Mouse (Mus musculus) gastrocnemius, adult 2 months (tissue): ENCODE data around the gene Cfap58. TPM values are rescaled to one million over a fixed set of nuclear protein-coding genes. Genes with fewer than 3 reads are reported as not detected.

Experiments
- DNase-seq: peaks from one replicate; pipeline ENCODE4 v3.0.0; 2022
- H3K27ac ChIP-seq: fragments of 200-600 bp; 2 replicates; pipeline ENCODE4 v1.8.1; 2022; ENCODE audit warnings: mild to moderate bottlenecking
- H3K4me3 ChIP-seq: fragments of 200-600 bp; 2 replicates; pipeline ENCODE4 v1.8.1; 2022; ENCODE audit warnings: mild to moderate bottlenecking, moderate library complexity
- CTCF ChIP-seq: fragments of 200-600 bp; IDR thresholded peaks from 2 replicates; pipeline ENCODE4 v1.8.1; 2022; ENCODE audit warnings: antibody characterized with exemption, mild to moderate bottlenecking, moderate library complexity
- intact Hi-C: fragments of 180-260 bp; cut with DNase I; formaldehyde crosslinking; loops from one replicate; pipeline ENCODE4 v1.15.1; 2025
- total RNA-seq, 2 experiments: library from RNA; stranded (reverse); gene quantifications; 2 replicates each; pipeline ENCODE4 v1.2.3; 2021

Cfap58 gene
- total RNA-seq, 2 experiments from 2014 or later: not detected

DNA sequence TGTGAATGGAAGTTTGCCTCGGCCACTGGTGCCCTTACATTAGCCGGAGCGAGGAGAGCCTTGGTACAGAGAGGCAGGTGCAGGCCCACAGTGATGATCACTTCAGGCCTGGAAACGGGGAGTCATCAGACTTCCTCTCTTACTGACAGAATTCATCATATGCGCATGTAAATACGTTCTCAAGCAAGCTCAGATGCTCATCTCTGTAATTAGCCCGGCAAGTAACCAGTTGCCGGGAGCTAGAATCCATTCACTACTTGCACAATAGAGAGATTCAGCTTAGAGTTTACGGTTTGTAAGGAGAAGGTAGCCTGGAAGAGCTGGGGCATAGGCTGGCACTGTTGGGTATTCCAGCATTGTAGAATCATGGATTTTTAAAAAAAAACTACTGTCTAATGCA is 15.7 kb downstream of the Cfap58 start:
- DNase-seq: no peak
- intact Hi-C loops: no loop called here
- H3K4me3 ChIP-seq: no peak overlapping the region
- no peak for TF ChIP-seq CTCF
- no peak overlapping the region for H3K27ac ChIP-seq

DNA sequence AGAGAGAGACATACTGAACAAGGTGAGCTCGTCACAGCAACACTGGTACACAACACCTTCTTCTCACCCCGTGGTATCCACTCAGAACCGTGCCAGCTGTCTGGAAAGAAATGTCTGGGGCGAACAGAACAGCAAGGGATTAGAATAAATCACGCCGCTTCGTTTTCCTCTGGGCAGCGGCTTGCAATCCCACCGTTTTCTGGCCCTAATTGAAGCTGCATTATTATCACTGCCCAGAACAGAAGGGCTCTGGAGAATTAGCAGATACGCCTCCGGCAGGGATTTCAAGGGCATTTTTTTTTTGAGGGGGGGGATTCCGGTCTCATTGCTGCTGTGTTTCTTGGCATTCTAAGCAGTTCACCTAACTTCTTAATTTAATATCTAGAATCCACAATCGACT is 20.7 kb downstream of the Cfap58 start:
- DNase-seq: no peak
- intact Hi-C loops: no loop called here
- TF ChIP-seq CTCF: no peak
- Histone ChIP-seq H3K27ac (no peak overlapping the region), H3K4me3 (no peak overlapping the region)

DNA sequence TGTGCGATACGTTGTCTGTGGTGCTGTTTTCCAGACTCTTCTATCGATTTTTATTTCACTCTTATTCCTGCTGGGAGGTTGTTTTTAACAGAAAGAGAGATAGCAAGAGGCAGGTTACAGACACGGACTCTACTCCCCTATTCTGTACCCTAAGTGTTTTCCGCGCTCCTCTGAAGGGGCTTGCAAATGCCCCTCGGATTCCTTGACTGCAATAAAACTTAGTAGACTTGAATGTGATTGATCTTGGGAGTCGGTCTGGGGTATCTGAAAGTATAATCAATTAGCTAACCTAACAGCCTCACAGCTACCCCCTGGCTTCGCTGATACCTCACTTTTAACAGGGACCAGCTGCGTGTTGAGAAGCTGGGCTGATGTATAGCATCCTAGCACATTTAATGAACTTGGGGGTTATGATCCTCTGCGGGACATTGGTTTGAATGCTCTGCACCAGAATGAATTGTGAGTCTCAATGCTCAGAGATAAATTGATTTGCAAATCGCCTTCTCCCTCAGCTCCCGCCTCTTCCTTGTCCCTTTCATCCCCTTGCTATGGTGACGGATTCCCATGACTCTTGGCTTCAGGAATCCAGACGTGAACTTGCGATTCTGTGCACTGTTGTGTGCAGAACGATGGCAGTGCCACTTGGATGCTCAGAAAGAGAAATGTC is 31.7 kb downstream of the Cfap58 start:
- no peak for DNase-seq
- intact Hi-C loops: no loop called here
- no peak for TF ChIP-seq CTCF
- no peak overlapping the region for H3K4me3 ChIP-seq
- no peak overlapping the region for H3K27ac ChIP-seq

DNA sequence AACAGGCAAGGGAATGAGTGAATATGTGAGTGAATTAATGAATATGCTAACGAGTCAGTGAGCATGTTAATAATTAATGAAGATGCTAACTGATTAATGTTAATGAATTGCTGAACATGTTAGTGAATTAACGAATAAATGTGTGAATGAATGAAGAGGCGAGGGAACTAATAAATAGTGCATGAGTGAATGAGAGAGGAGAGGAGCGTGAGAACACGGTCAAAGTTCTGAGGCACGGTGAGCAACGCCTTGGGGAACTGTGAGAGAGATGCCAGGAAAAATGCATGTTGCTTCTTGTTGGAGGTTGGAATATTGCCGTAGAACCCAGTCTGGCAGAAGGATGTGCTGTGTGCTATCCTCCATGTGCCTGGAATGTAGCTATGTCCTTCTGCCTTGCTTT is 33.6 kb downstream of the Cfap58 start:
- no peak overlapping the region for H3K4me3 ChIP-seq
- no peak overlapping the region for H3K27ac ChIP-seq
- no peak for DNase-seq
- intact Hi-C loops: no loop called here
- no peak for TF ChIP-seq CTCF

DNA sequence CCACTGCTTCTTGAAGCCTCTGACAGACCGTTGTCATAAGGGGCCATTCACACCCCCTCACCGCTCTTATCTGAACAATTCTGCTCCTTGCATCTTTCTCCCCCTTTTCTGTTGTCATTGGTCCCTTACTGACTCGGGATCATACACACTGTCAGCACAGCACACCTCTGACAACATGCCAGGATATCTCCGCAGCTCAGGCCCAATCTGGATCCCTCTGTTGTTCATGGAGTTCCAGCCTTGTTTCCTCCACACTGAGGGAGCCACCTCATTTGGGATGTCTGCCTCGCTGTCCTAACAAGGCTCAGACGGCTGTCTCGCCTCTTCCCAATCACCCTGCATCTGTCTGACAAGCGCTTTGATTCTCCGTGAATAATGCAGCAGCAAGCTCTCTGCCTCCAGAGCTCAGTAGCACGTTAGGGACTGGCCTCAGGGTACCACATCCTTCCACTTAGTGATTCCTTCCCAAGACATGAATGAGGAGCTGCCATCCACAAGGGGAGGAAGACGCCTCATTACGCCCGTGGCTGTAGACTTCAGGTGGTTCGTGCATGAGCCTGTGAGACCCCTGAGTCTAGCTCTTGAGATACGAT is 40.7 kb downstream of the Cfap58 start:
- no peak for DNase-seq
- Histone ChIP-seq H3K4me3 (no peak overlapping the region), H3K27ac (no peak overlapping the region)
- no peak for TF ChIP-seq CTCF
- intact Hi-C loops: no loop called here

DNA sequence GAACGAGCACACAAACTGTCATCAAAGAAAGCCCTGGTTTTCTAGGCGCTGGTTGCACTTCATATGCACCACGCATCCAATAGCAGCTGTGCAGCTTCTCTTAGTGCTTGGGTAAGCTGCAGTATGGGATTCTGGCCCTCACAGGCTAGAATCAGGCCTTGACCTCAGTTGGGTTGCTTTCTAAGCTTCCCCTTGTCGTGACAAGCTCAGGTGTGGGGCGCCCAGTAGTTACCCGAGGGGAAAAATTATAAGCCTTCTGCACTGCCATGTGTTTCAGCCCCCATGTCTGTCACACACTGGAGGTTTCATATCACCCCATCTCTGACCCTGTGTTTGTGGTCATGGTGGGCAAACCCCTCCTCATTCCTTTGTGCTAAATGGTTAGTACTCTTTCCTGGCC is 42.0 kb downstream of the Cfap58 start:
- Histone ChIP-seq H3K4me3 (no peak overlapping the region), H3K27ac (no peak overlapping the region)
- DNase-seq: no peak
- no peak for TF ChIP-seq CTCF
- intact Hi-C loops: no loop called here

DNA sequence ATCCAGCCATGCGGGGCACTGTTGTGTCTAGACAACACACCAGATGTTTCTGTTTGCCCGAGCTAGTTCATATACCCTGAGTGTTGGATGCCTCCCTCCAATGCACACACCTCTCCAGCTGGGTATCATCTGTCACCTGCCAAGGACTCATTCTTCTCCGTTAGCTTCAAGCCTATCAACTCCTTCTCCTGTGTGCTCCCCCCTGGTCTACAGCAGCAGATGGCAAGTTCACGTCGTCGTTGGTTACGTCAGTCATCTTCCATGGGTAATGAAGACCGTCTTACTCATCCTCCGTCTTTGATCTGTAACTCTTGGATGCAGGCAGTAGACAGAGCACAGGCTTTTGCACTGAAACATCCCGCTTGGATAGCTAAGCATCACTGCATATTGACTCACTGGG is 42.8 kb downstream of the Cfap58 start:
- TF ChIP-seq CTCF: no peak
- intact Hi-C loops: no loop called here
- DNase-seq: no peak
- no peak overlapping the region for H3K4me3 ChIP-seq
- no peak overlapping the region for H3K27ac ChIP-seq

DNA sequence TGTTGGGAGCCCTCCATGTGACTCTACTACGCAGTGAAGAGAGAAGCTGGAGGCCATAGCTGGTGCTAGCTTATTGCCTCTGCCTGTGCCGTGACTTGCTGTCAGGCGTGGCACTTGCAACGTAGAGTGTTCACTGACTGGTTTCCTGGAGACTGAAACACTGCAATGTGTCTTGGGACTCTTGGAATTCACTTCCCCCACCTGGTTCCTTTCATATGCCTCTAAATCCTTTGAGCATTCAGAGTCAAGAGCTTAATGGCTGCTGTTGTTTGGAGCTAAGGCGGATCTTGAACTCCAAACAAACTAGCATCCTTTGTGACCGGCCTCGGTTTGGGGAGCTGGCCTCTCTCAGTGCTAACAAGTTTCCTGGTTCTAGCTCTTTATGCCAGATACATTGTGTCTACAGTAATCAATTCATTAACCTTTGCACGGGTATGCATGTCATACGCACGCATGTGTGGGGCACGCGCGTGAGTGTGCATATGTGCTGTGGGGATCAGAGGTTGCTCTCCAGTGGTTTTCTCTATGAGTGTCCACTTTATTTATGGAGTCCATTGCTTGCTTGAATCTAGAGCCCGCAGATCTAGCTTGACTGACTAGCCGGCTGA is 48.2 kb downstream of the Cfap58 start:
- intact Hi-C loops: no loop called here
- no peak for TF ChIP-seq CTCF
- H3K4me3 ChIP-seq: no peak overlapping the region
- DNase-seq: no peak
- H3K27ac ChIP-seq: no peak overlapping the region

DNA sequence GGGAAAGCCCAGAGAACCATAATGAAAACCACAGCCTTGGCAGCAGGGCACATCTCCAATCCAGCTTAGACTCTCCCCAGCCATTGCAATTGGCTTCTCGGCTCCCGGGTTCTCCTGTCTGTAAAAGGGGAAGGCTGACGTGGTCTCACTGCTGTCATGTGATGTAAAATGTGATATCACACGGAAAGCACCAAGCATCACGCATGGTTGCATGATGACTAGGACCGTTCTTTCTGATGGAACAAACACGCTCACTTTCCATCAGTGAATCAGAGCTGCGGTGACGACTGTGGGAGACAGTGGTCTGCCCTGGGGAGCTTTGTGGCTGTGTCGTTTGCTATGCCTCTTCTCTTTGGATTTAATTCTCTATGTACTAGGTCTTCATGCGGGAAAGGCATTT is 50.5 kb downstream of the Cfap58 start:
- intact Hi-C loops: no loop called here
- no peak overlapping the region for H3K27ac ChIP-seq
- no peak for TF ChIP-seq CTCF
- DNase-seq: no peak
- H3K4me3 ChIP-seq: no peak overlapping the region

DNA sequence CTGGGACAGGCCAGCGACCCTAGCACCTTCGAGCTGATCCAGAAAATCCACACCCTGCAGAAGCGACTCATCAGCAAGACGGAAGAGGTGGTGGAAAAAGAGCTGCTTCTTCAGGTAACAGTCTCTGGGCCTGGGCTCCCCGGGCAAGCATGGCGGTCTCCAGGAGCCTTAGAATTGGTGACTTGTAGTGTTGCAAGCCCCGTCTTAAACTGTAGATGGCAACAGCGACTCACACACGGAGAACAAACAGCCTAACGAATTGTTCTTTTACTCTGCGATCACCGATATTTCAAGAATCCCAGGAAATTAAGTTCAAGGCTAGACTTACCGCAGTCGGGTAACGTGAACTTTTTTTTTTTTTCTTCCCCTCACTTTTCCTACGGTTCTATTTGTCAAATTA is 51.0 kb downstream of the Cfap58 start:
- no peak overlapping the region for H3K4me3 ChIP-seq
- intact Hi-C loops: no loop called here
- H3K27ac ChIP-seq: no peak overlapping the region
- DNase-seq: no peak
- peak; percentile 49 for TF ChIP-seq CTCF

DNA sequence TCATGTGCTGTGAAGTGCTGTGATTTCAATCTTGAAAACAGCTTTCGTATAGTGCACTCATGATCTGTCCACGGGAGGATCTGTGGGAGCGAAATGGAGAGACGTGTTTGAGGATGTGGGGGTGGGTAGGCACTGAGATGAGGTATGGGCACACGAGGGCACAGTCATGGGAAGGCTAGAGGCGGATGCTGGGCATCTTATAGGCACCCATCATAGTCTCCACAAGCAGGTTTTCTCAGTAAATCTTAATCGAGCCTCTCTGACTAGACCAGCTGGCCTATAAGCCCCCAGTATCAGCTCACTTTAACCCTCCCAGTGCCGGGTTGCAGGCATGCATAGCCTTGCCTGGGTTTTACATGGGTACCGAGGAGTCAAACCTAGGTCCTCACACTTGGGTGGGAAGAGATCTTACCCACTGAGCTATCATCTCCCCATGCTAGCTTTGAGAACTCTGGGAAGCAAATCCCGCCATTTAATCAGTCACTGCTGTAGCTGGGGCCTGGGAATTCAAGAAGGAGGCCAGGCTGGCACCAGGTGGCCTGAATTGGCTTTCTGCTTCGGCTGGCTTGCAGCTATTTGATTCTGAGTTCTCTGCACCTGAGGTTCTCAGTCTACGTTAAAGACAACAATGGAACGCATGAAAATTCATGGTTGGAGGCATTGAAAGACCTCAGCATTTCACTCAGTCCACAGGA is 51.6 kb downstream of the Cfap58 start:
- intact Hi-C loops: no loop called here
- DNase-seq: no peak
- Histone ChIP-seq H3K27ac (no peak overlapping the region), H3K4me3 (no peak overlapping the region)
- TF ChIP-seq CTCF: no peak

DNA sequence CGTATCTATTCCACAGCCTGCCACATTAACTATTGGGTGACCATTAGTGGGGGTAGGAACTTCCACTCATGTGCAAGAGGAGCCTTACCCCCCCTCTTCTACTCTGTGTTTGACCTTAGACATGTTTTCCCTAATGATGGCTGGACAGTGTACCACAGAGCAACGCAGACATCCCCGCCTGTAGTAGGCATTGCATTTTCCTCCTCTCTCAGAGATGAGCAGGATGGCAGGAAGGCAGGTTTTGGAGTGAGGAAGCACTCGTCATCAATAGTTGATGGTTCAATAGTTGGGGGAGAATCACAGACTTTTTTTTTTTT is 52.1 kb downstream of the Cfap58 start:
- TF ChIP-seq CTCF: no peak

DNA sequence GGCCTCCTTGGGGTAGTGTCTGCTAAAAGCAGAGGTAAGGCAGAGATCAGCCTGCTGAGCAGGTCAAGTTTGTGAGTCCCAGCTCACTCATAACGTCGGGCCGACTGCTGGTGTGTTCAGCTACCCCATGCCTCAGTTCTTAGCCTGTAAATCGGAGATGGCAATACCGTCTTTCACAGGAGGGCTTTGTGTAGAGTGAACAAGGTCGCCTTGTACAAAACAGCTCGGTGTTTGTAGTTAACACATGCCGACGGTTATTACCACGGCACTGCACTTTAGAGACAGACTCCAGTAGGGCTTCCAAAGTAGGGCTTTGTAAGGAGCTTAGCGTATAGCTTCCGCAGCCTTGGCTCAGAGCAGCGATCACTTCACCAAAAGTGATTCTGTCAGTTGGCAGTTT is 63.8 kb downstream of the Cfap58 start:
- intact Hi-C loops: no loop called here
- TF ChIP-seq CTCF: no peak
- no peak for DNase-seq
- Histone ChIP-seq H3K27ac (no peak overlapping the region), H3K4me3 (no peak overlapping the region)

More for the DNA sequence above, 52.1 kb downstream of the Cfap58 start:
- intact Hi-C loops: no loop called here
- Histone ChIP-seq H3K4me3 (no peak overlapping the region), H3K27ac (no peak overlapping the region)
- no peak for DNase-seq

DNA sequence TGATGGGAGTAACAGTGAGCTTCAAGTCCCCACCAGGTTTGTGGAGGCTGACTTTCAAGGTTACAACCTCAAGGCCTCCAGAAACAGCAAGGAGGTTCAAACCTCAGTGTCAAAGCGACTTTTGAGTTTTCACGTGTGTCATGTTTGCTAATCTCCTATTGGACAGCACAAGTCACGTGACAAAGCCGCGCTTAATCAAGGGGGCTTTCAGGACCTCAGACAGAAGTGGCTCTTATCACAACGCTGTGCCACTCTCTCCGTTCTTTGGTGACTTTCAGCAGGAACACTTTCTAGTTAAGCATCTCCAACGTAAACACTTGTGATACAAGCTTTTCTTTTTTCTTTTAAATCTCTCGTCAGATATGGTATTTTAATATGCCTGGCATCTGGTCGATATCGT is 64.3 kb downstream of the Cfap58 start:
- H3K4me3 ChIP-seq: no peak overlapping the region
- no peak overlapping the region for H3K27ac ChIP-seq
- intact Hi-C loops: no loop called here
- DNase-seq: no peak
- no peak for TF ChIP-seq CTCF
